In the genomic region with DNA sequence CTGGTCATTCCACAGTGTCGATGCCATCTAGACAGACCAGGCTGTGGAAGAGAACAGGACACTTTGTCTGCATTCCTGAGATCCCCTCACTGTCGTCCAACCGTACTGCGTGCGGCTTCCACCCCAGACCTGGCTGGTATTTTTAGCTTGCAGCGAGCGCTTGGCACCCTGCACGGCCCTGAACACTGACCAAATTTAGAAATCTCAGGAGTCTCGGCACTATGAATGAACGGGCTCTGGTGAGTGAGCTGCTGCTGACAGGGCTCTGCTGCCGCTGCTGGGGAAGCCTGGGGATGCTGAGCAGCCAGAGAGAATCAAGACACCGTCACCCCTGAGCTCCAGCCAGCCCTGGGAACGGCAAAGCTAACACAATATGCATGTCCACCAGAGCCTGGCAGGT, we compare ENCODE assay signal across 14 mouse cellular contexts. TPM values are rescaled to one million over a fixed set of nuclear protein-coding genes. Genes with fewer than 3 reads are reported as not detected.
DNase-seq lines count a peak whose midpoint lies in the region; TF ChIP-seq lines count a peak whose summit lies in the region.
"Had no signal": no experiment of that assay in that cellular context is flagged by ENCODE, and none has a peak within 500 bp of the region (broad histone marks: within the 10 kb centered on the region; RNA-seq: fewer than 3 reads in every experiment).

No protein-coding gene starts in this region.

- DNase-seq in cerebellum, adult 2 months: peak; percentile 42 to 43
- no peak for DNase-seq in cerebellum, adult 18-20 months
- peak; percentile 26 for DNase-seq in adrenal gland, postnatal 25 days
- peak; percentile 60 to 61 for DNase-seq in gastrocnemius, postnatal 36 days
- peak; percentile 67 to 76 for DNase-seq in heart, postnatal 14 days
- DNase-seq in layer of hippocampus, postnatal 10 days (ENCODE audit: low spot score in 2 of 2): no peak
- DNase-seq in ovary, postnatal 14 days (ENCODE audit: low spot score): no peak
- DNase-seq in spleen, adult 18-20 months: no peak
- DNase-seq: kidney, postnatal 14 days; retina, postnatal 1 day had no signal

- WGBS in cerebellum, adult 2 months: 3% methylated on average over 13 of the region's 13 CpGs

- TF ChIP-seq POLR2A in cerebellum, adult 2 months (IDR thresholded peaks at IDR 0.05; ENCODE audit: borderline replicate concordance, insufficient read depth, low read length): no peak

- no peak for TF ChIP-seq CTCF in cerebellum, adult 2 months (IDR thresholded peaks at IDR 0.05; ENCODE audit: borderline replicate concordance, insufficient read depth, low read depth, low read length)

- no peak overlapping the region for H3K27ac ChIP-seq in cerebellum, adult 2 months (ENCODE audit: insufficient read depth, low read length)
- H3K27ac ChIP-seq: macrophage had no signal

- intact Hi-C loops in gastrocnemius, postnatal 36 days (cut with DNase I): no loop called here
- intact Hi-C loops in heart, postnatal 14 days (cut with DNase I): loop anchor here (10.0 kb wide), 1 partner anchor 613 kb away; a partner anchor contains a TSS

- no peaks in the 10 kb centered on the region for H3K27me3 ChIP-seq in cerebellum, adult 2 months (ENCODE audit: control insufficient read depth, insufficient read depth, low read length)

- peaks cover 6% of the 10 kb centered on the region for H3K4me1 ChIP-seq in cerebellum, adult 2 months (ENCODE audit: control insufficient read depth, insufficient read depth, low read length)

- H3K4me3 ChIP-seq in cerebellum, adult 2 months (replicated peaks; ENCODE audit: insufficient read depth, low read depth, low read length): peak overlapping the region; percentile 46
- H3K4me3 ChIP-seq: erythroblast, embryonic 14.5 days had no signal

RNA-seq across cellular contexts. Expression of a gene that starts 31.9 kb away (rescaled TPM):
- not detected in 2 replicates for polyA plus RNA-seq in cerebellum, adult 2 months (2012; rRNA removed)
- total RNA-seq in adrenal gland, postnatal 25 days (2021): 0.09 TPM in 1 of 2 replicates, not detected in the other
- total RNA-seq in gastrocnemius, postnatal 36 days (2021): under 1 TPM in 1 of 2 experiments, not detected in 1; 0.15 TPM
- under 1 TPM; 0.07 TPM for total RNA-seq in heart, postnatal 14 days (2021)
- total RNA-seq in layer of hippocampus, postnatal 10 days (2021): not detected
- total RNA-seq: granulocyte monocyte progenitor cell, adult 5-6 weeks had no signal
- polyA plus RNA-seq: C2C12; erythroblast, embryonic 14.5 days; macrophage had no signal

Comparison
In these comparisons a context has a peak if more than half of its experiments do, and no peak if none do; other contexts are left out.
1. DNase-seq: peak in cerebellum, adult 2 months (2 of 2), adrenal gland, postnatal 25 days (single experiment), gastrocnemius, postnatal 36 days (2 of 2) and heart, postnatal 14 days (2 of 2); none in cerebellum, adult 18-20 months (0 of 2), layer of hippocampus, postnatal 10 days (0 of 2), ovary, postnatal 14 days (single experiment) and spleen, adult 18-20 months (0 of 2).